Mouse (Mus musculus) midbrain, embryonic 12.5 days (tissue): ENCODE results near the gene Ap1s2. TPM values are rescaled to one million over a fixed set of nuclear protein-coding genes. Genes with fewer than 3 reads are reported as not detected.

Source experiments
- ATAC-seq: fragments of 200-750 bp; cut with Nextera tagmentation; 2 replicates; pipeline ENCODE4 v1.8.0; 2017; ENCODE audit warnings: low read depth, moderate TSS enrichment, moderate library complexity; ENCODE audit not compliant: low FRiP score
- H3K27ac ChIP-seq: fragments of 300-500 bp; sonication (generic); replicated peaks from 2 replicates; pipeline ENCODE4 v1.5.1; 2016; ENCODE audit warnings: mild to moderate bottlenecking
- H3K27me3 ChIP-seq: fragments of 300-500 bp; sonication (generic); 2 replicates; pipeline ENCODE4 v1.6.1; 2016; ENCODE audit warnings: mild to moderate bottlenecking
- H3K36me3 ChIP-seq: fragments of 300-500 bp; sonication (generic); 2 replicates; pipeline ENCODE4 v1.6.1; 2016
- H3K4me1 ChIP-seq: fragments of 300-500 bp; sonication (generic); 2 replicates; pipeline ENCODE4 v1.6.1; 2016
- H3K4me2 ChIP-seq: fragments of 300-500 bp; sonication (generic); replicated peaks from 2 replicates; pipeline ENCODE4 v1.6.1; 2016; ENCODE audit warnings: mild to moderate bottlenecking, moderate library complexity
- H3K4me3 ChIP-seq: fragments of 300-500 bp; sonication (generic); 2 replicates; pipeline ENCODE4 v1.5.1; 2016; ENCODE audit warnings: mild to moderate bottlenecking
- H3K9ac ChIP-seq: fragments of 300-500 bp; sonication (generic); replicated peaks from 2 replicates; pipeline ENCODE4 v1.6.1; 2016; ENCODE audit warnings: mild to moderate bottlenecking, moderate library complexity
- H3K9me3 ChIP-seq: fragments of 300-500 bp; sonication (generic); 2 replicates; pipeline ENCODE4 v1.6.1; 2016; ENCODE audit warnings: mild to moderate bottlenecking
- WGBS: fragments of 180-500 bp; shearing (Covaris S2); methylation state at CpG from one replicate; pipeline ENCODE4 v1.1.7; 2016; 5-methylcytosine and 5-hydroxymethylcytosine counted together
- polyA plus RNA-seq: library from polyadenylated mRNA; unstranded; fragments of >200 nt; fragmentation: Nextera tagmentation; extraction: Ambion mirVana; gene quantifications from 2 replicates; pipeline ENCODE4 v1.2.1, GENCODE M21; 2016

Ap1s2 gene
- polyA plus RNA-seq, 1 experiment from 2014 or later, result 46.0 TPM

- H3K9me3 ChIP-seq, result no peaks in the 10 kb centered on the region
- peak overlapping the region; percentile 53 for H3K4me2 ChIP-seq
- ATAC-seq, result no peak
- peak overlapping the region; percentile 37; the same call in 1 of the 2 replicates for H3K9ac ChIP-seq
- no peaks in the 10 kb centered on the region for H3K4me1 ChIP-seq
- peaks cover 6% of the 10 kb centered on the region for H3K27me3 ChIP-seq
- 30% methylated on average over 8 of the region's 8 CpGs for WGBS
- 0 out of 2 replicates have a peak, but pooled peaks cover 1% of the 10 kb centered on the region for H3K36me3 ChIP-seq
- peak overlapping the region; percentile 64 for H3K4me3 ChIP-seq
- peak overlapping the region; percentile 92 for H3K27ac ChIP-seq
Measured at GRCm38 (mm10) chrX:163908003-163908336, 847 bp upstream of the Ap1s2 start.

- WGBS, result 22% methylated on average over 34 of the region's 34 CpGs
- Histone ChIP-seq H3K9ac (peak overlapping the region; percentile 67), H3K27me3 (peaks cover 5% of the 10 kb centered on the region), H3K27ac (peak overlapping the region; percentile 92), H3K36me3 (0 out of 2 replicates have a peak, but pooled peaks cover 4% of the 10 kb centered on the region), H3K9me3 (no peaks in the 10 kb centered on the region), H3K4me3 (peak overlapping the region; percentile 64), H3K4me2 (peak overlapping the region; percentile 48), H3K4me1 (no peaks in the 10 kb centered on the region)
- ATAC-seq, result peak; percentile 58
Measured at GRCm38 (mm10) chrX:163909381-163909780, 564 bp downstream of the Ap1s2 start.

DNA sequence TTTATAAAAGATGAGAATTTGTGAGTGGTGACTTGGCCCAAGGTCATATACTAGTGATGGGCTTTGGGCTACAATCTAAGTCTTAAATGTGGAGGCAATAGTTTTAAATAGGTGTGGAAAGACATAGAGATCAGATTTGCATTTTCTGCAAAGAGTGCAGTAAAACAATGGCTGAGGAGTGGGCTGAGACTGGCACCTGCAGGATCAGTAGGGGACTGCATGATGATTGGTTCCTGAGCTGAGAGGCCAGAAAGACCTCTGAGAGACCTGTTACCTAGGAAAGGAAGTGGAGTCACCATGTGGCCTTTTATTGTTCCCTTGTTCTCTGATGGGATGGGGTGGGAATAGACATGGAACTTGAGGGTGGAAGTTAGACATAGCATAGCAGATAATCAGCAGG is 4.0 kb downstream of the Ap1s2 start:
- H3K27ac ChIP-seq, result no peak overlapping the region
- H3K36me3 ChIP-seq, result peaks cover 6% of the 10 kb centered on the region; the same call in 1 of the 2 replicates
- no peaks in the 10 kb centered on the region for H3K4me1 ChIP-seq
- no peak for ATAC-seq
- peaks cover 10% of the 10 kb centered on the region for H3K27me3 ChIP-seq
- no peak overlapping the region for H3K4me2 ChIP-seq
- H3K9me3 ChIP-seq, result no peaks in the 10 kb centered on the region
- no peak overlapping the region for H3K4me3 ChIP-seq
- H3K9ac ChIP-seq, result no peak overlapping the region

- Histone ChIP-seq H3K36me3 (no peaks in the 10 kb centered on the region), H3K27ac (no peak overlapping the region), H3K4me3 (no peak overlapping the region), H3K27me3 (peaks cover 4% of the 10 kb centered on the region; the same call in 1 of the 2 replicates), H3K4me2 (no peak overlapping the region), H3K9ac (no peak overlapping the region), H3K4me1 (no peaks in the 10 kb centered on the region), H3K9me3 (no peaks in the 10 kb centered on the region)
- no peak for ATAC-seq
Measured at GRCm38 (mm10) chrX:163929550-163929949, 20.7 kb downstream of the Ap1s2 start.

GRCm38 (mm10) chrX:163934731-163935130 is 25.9 kb downstream of the Ap1s2 start:
- Histone ChIP-seq H3K4me1 (no peaks in the 10 kb centered on the region), H3K4me2 (no peak overlapping the region), H3K36me3 (0 out of 2 replicates have a peak, but pooled peaks cover 4% of the 10 kb centered on the region), H3K9ac (no peak overlapping the region), H3K4me3 (no peak overlapping the region), H3K9me3 (no peaks in the 10 kb centered on the region), H3K27ac (no peak overlapping the region), H3K27me3 (peaks cover 14% of the 10 kb centered on the region)
- no peak for ATAC-seq
- WGBS, result 83% methylated on average over 8 of the region's 8 CpGs

DNA sequence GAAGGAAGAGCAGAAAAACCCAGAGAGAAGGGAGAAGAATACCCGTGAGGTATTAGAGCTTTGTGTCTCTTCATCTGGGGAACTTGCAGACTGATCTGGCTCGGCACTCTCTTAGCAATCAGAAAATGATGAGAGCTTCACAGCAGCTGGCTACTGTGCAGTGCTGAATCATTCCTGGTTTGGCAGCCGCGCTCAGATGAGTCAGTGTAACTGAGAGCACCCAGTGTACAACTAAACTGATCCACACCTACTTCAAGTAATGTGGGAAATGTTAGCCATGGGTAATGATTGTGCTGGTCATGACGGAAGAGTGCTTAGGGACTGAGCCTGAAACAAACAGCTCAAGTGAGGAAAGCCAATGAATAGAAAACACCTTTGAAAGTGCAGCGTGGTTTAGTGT is 29.8 kb downstream of the Ap1s2 start:
- Histone ChIP-seq H3K4me3 (no peak overlapping the region), H3K4me2 (no peak overlapping the region), H3K9ac (no peak overlapping the region), H3K36me3 (peaks cover 16% of the 10 kb centered on the region; the same call in 1 of the 2 replicates), H3K27me3 (peaks cover 20% of the 10 kb centered on the region), H3K27ac (no peak overlapping the region), H3K9me3 (no peaks in the 10 kb centered on the region), H3K4me1 (no peaks in the 10 kb centered on the region)
- no peak for ATAC-seq
- 93% methylated on average over 6 of the region's 6 CpGs for WGBS

GRCm38 (mm10) chrX:163944381-163944780 is 35.6 kb downstream of the Ap1s2 start:
- WGBS, result 94% methylated on average over 3 of the region's 3 CpGs
- Histone ChIP-seq H3K4me2 (no peak overlapping the region), H3K9ac (no peak overlapping the region), H3K4me3 (no peak overlapping the region), H3K4me1 (no peaks in the 10 kb centered on the region), H3K27me3 (peaks cover 6% of the 10 kb centered on the region), H3K36me3 (peaks cover 29% of the 10 kb centered on the region; the same call in 1 of the 2 replicates), H3K9me3 (no peaks in the 10 kb centered on the region), H3K27ac (no peak overlapping the region)
- no peak for ATAC-seq

- Histone ChIP-seq H3K4me2 (no peak overlapping the region), H3K4me1 (no peaks in the 10 kb centered on the region), H3K27ac (no peak overlapping the region), H3K9ac (no peak overlapping the region), H3K36me3 (peaks cover 22% of the 10 kb centered on the region), H3K4me3 (no peak overlapping the region), H3K27me3 (0 out of 2 replicates have a peak, but pooled peaks cover under 1% of the 10 kb centered on the region), H3K9me3 (no peaks in the 10 kb centered on the region)
- WGBS, result no CpG with 5 or more reads among the region's 1 CpGs
- ATAC-seq, result no peak
Measured at GRCm38 (mm10) chrX:163951618-163952017, 42.8 kb downstream of the Ap1s2 start.

DNA sequence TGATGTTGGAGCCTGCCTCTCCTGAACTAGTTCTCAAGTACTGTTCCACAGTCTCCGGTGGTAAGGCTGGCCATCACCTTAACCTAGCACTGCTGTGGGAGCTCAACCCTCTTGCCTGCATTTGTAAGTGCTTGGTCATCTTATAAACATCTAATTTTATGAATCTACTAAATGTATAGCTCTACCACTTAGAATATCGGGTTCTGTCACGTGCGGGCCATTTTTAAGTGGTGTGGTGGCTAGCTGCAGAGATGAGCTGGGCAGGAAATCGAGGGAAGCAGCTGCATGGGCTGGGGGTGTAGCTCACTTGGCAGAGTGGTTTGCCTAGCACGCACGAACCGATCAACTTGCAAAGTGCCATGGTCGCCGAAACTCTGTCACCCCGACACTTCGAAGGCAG is 48.6 kb downstream of the Ap1s2 start:
- H3K27me3 ChIP-seq, result peaks cover 10% of the 10 kb centered on the region; the same call in 1 of the 2 replicates
- H3K9ac ChIP-seq, result peak overlapping the region; percentile 62
- peak overlapping the region; percentile 92 for H3K27ac ChIP-seq
- H3K4me1 ChIP-seq, result 0 out of 2 replicates have a peak, but pooled peaks cover 4% of the 10 kb centered on the region
- H3K4me3 ChIP-seq, result peak overlapping the region; percentile 65
- no peaks in the 10 kb centered on the region for H3K9me3 ChIP-seq
- 40% methylated on average over 12 of the region's 12 CpGs for WGBS
- 0 out of 2 replicates have a peak, but pooled peaks have one; percentile 3 for ATAC-seq
- peaks cover 7% of the 10 kb centered on the region; the same call in 1 of the 2 replicates for H3K36me3 ChIP-seq
- peak overlapping the region; percentile 58 for H3K4me2 ChIP-seq

DNA sequence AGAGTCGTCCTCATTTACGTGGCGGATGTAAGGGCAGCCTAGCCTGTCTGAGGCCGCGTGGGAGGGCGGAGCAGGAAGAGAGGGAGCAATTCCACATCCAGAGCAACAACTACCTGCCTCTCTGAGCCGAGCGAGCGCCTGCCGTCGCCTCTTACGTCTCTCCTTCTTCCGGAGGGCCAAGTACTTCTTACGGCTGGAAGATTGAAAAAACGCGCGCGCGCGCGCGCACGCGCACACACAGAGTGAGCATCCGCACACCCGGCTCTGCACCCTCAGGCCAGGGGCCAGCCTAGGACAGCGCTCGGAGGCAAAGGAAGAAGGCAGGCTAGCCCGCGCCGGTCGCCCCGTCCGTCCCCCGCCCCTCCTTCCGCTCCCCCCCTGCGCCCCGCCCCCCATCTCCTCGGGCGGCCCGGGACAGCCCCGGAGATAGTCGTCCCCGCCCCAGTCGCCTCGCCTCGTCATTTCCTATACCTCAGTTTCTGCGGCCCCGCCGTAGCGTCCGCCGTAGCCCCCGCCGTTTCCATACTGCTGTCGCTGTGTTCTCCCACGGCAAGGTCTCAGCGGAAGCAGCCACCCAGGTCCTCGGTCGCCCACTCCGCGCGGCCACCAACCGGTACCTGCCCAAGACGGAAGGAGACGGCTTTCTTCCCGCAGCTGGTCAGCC is 49.1 kb downstream of the Ap1s2 start:
- peaks cover 10% of the 10 kb centered on the region; the same call in 1 of the 2 replicates for H3K27me3 ChIP-seq
- peak overlapping the region; percentile 65 for H3K4me3 ChIP-seq
- H3K27ac ChIP-seq, result peak overlapping the region; percentile 92
- peak overlapping the region; percentile 58 for H3K4me2 ChIP-seq
- 20% methylated on average over 57 of the region's 67 CpGs for WGBS
- no peaks in the 10 kb centered on the region for H3K9me3 ChIP-seq
- peak overlapping the region; percentile 62 for H3K9ac ChIP-seq
- 0 out of 2 replicates have a peak, but pooled peaks cover 4% of the 10 kb centered on the region for H3K4me1 ChIP-seq
- peak; percentile 93 for ATAC-seq
- peaks cover 7% of the 10 kb centered on the region; the same call in 1 of the 2 replicates for H3K36me3 ChIP-seq

- ATAC-seq, result peak; percentile 96
- Histone ChIP-seq H3K36me3 (peaks cover 7% of the 10 kb centered on the region; the same call in 1 of the 2 replicates), H3K27ac (peak within 1 kb of the TSS; percentile 92), H3K9me3 (no peaks in the 10 kb centered on the region), H3K9ac (peak within 1 kb of the TSS; percentile 62), H3K4me3 (peak within 1 kb of the TSS; percentile 65), H3K27me3 (peaks cover 10% of the 10 kb centered on the region), H3K4me2 (peak within 1 kb of the TSS; percentile 58), H3K4me1 (0 out of 2 replicates have a peak, but pooled peaks cover 4% of the 10 kb centered on the region)
- 19% methylated on average over 27 of the region's 29 CpGs for WGBS
Measured at GRCm38 (mm10) chrX:163958467-163958875, 49.7 kb downstream of the Ap1s2 start, which contains the start of gene Zrsr2. Gene Zrsr2 (minus strand): TSS chrX:163958661.

DNA sequence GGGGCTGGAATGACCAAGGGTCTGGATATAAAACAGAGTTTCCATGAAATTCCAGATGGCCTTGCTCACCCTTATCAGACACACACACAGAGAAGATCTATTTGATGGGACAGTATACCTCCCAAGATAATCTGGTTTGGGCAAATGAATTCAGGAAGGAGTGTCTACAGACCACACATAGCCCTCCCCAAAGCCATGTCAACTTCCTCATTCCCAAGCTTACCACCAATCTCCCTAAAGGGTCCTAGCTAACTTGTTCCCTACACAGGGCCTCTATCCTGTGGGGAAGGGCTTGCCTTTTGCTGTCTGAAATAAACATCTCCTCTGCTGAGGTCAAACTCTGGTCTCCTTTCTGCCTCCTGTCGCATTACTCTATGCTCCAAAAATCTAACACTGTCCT is 72.3 kb downstream of the Ap1s2 start:
- Histone ChIP-seq H3K9ac (no peak overlapping the region), H3K4me3 (no peak overlapping the region), H3K9me3 (no peaks in the 10 kb centered on the region), H3K4me1 (no peaks in the 10 kb centered on the region), H3K27ac (no peak overlapping the region), H3K4me2 (no peak overlapping the region), H3K27me3 (peaks cover 13% of the 10 kb centered on the region; the same call in 1 of the 2 replicates), H3K36me3 (no peaks in the 10 kb centered on the region)
- 100% methylated on average over 1 of the region's 1 CpGs for WGBS
- no peak for ATAC-seq
